Mouse (Mus musculus) adrenal gland, postnatal 36 days (tissue): Measurements from ENCODE around the gene Bscl2. TPM values are rescaled to one million over a fixed set of nuclear protein-coding genes. Genes with fewer than 3 reads are reported as not detected.
"Not testable (repeated sequence)": the region's sequence is repeated elsewhere in the genome, so short reads cannot be mapped to it uniquely, and the experiment has no call there.

Source experiments
- DNase-seq, 2 experiments: peaks; one replicate each; pipeline ENCODE4 v3.0.0; 2021; ENCODE audit warnings: mixed read lengths in 1 of 2
- total RNA-seq, 2 experiments: library from RNA; stranded (reverse); gene quantifications; 2 replicates each; pipeline ENCODE4 v1.2.3; 2021

The Bscl2 gene
- total RNA-seq, 2 experiments from 2014 or later = 132 to 176 TPM

GRCm38 (mm10) chr19:8870838-8871237, 33.6 kb downstream of the Bscl2 start:
- peak in 1 of 2 experiments; percentile 19 for DNase-seq

GRCm38 (mm10) chr19:8871267-8872186, 34.3 kb downstream of the Bscl2 start, which contains the start of gene Ubxn1:
Gene Ubxn1, plus strand, starts transcription at chr19:8871496.
- peak; percentile 97 to 98 for DNase-seq

GRCm38 (mm10) chr19:8872266-8872840, 35.1 kb downstream of the Bscl2 start:
- peak in 1 of 2 experiments; percentile 23 for DNase-seq

- DNase-seq = no peak
These were observed 37.8 kb downstream of the Bscl2 start for GRCm38 (mm10) chr19:8875031-8875430.

- peak; percentile 92 to 93 for DNase-seq
These were observed 43.2 kb downstream of the Bscl2 start, which contains the start of gene Uqcc3 for GRCm38 (mm10) chr19:8880311-8881033. Gene Uqcc3, minus strand, starts transcription at chr19:8880923.

GRCm38 (mm10) chr19:8881034-8881392, 43.7 kb downstream of the Bscl2 start:
- DNase-seq = no peak

GRCm38 (mm10) chr19:8883616-8884015, 46.3 kb downstream of the Bscl2 start, which contains the start of the genes Lbhd1 and Gm49403:
Gene Lbhd1, plus strand, starts transcription at chr19:8883732.
Gene Gm49403, plus strand, starts transcription at chr19:8883930.
- no peak for DNase-seq

- DNase-seq = no peak
These were observed 49.8 kb downstream of the Bscl2 start for GRCm38 (mm10) chr19:8886916-8887584.

- DNase-seq = no peak
These were observed 50.6 kb downstream of the Bscl2 start for GRCm38 (mm10) chr19:8887585-8888463.

GRCm38 (mm10) chr19:8888511-8889385, 51.5 kb downstream of the Bscl2 start, which contains the start of the genes 1810009A15Rik and Gm49416:
Gene 1810009A15Rik, plus strand, starts transcription at chr19:8888853.
Gene Gm49416, plus strand, starts transcription at chr19:8888926.
- DNase-seq = peak; percentile 94 to 96

- DNase-seq = peak; percentile 88
These were observed 55.8 kb downstream of the Bscl2 start, which contains the start of gene Ints5 for GRCm38 (mm10) chr19:8892829-8893766. Gene Ints5, plus strand, starts transcription at chr19:8893005.

GRCm38 (mm10) chr19:8895397-8895960, 58.2 kb downstream of the Bscl2 start:
- DNase-seq = no peak

- not testable (repeated sequence) for DNase-seq
These were observed 59.0 kb downstream of the Bscl2 start for GRCm38 (mm10) chr19:8896231-8896630.

- DNase-seq = peak; percentile 70 to 77
These were observed 60.1 kb downstream of the Bscl2 start for GRCm38 (mm10) chr19:8897211-8897864.

- peak; percentile 97 for DNase-seq
These were observed 60.7 kb downstream of the Bscl2 start, which contains the start of gene Ganab for GRCm38 (mm10) chr19:8897865-8898495. Gene Ganab, plus strand, starts transcription at chr19:8898071.
